Comparison of ENCODE assay signal across 8 mouse cellular contexts in genomic region chr8:89025281-89026138, GRCm38 (mm10). TPM values are rescaled to one million over a fixed set of nuclear protein-coding genes. Genes with fewer than 3 reads are reported as not detected.
DNase-seq lines count a peak whose midpoint lies in the region; ATAC-seq lines count a peak whose summit lies in the region.

No protein-coding gene starts in this region.

- peak overlapping the region; percentile 84 for H3K4me2 ChIP-seq in heart, embryonic 14.5 days (ENCODE audit: low read length)
- H3K4me2 ChIP-seq in hindbrain, embryonic 16.5 days (ENCODE audit: low read length): peak overlapping the region; percentile 65
- H3K4me2 ChIP-seq in midbrain, embryonic 14.5 days (ENCODE audit: low read length): peak overlapping the region; percentile 71

- H3K27me3 ChIP-seq in heart, embryonic 14.5 days (ENCODE audit: control insufficient read depth, insufficient read depth, low read length): peaks cover 15% of the 10 kb centered on the region
- H3K27me3 ChIP-seq in hindbrain, embryonic 16.5 days (replicated peaks; ENCODE audit: control insufficient read depth, insufficient read depth, low read length): peaks cover 5% of the 10 kb centered on the region
- peaks cover 12% of the 10 kb centered on the region; the same call in 1 of the 2 replicates for H3K27me3 ChIP-seq in midbrain, embryonic 14.5 days (ENCODE audit: control insufficient read depth, insufficient read depth, low read length)

- WGBS in heart, embryonic 14.5 days: 6% methylated on average over 53 of the region's 55 CpGs
- 5% methylated on average over 50 of the region's 55 CpGs for WGBS in hindbrain, embryonic 16.5 days
- 3% methylated on average over 55 of the region's 55 CpGs for WGBS in midbrain, embryonic 14.5 days

- H3K9ac ChIP-seq in heart, embryonic 14.5 days (ENCODE audit: low read length): peak overlapping the region; percentile 57
- H3K9ac ChIP-seq in hindbrain, embryonic 16.5 days (ENCODE audit: low read depth, low read length): peak overlapping the region; percentile 51
- peak overlapping the region; percentile 29; the same call in 1 of the 2 replicates for H3K9ac ChIP-seq in midbrain, embryonic 14.5 days (replicated peaks; ENCODE audit: low read length)

- peak overlapping the region; percentile 40 to 53 for H3K4me3 ChIP-seq in heart, embryonic 14.5 days (ENCODE audit: control insufficient read depth in 1 of 2, insufficient read depth in 1 of 2, low read depth in 1 of 2, low read length in 2 of 2)
- H3K4me3 ChIP-seq in hindbrain, embryonic 16.5 days (ENCODE audit: low read length): peak overlapping the region; percentile 34
- H3K4me3 ChIP-seq in midbrain, embryonic 14.5 days (replicated peaks; ENCODE audit: low read depth, low read length): peak overlapping the region; percentile 34

- no peak for DNase-seq in heart, adult 18-20 months
- DNase-seq in embryo, embryonic 10 days (ENCODE audit: low spot score): peak; percentile 66
- DNase-seq in midbrain, embryonic 14.5 days: peak; percentile 76
- no peak for DNase-seq in layer of hippocampus, postnatal 25 days (ENCODE audit: extremely low spot score in 1 of 2, low spot score in 1 of 2)
- DNase-seq in adrenal gland, postnatal 14 days: no peak
- DNase-seq in testis, postnatal 14 days (ENCODE audit: low spot score): no peak

- H3K4me1 ChIP-seq in heart, embryonic 14.5 days (ENCODE audit: control insufficient read depth in 2 of 2, insufficient read depth in 2 of 2, low read length in 2 of 2): peaks cover 13 to 17% of the 10 kb centered on the region in 2 experiments
- peaks cover 9% of the 10 kb centered on the region for H3K4me1 ChIP-seq in hindbrain, embryonic 16.5 days (ENCODE audit: control insufficient read depth, insufficient read depth, low read depth, low read length)
- H3K4me1 ChIP-seq in midbrain, embryonic 14.5 days (ENCODE audit: control insufficient read depth, insufficient read depth, low read length): peaks cover 15% of the 10 kb centered on the region; the same call in 1 of the 2 replicates

- no peaks in the 10 kb centered on the region for H3K9me3 ChIP-seq in heart, embryonic 14.5 days (ENCODE audit: control insufficient read depth, low read length)
- H3K9me3 ChIP-seq in hindbrain, embryonic 16.5 days (ENCODE audit: control insufficient read depth, low read length): no peaks in the 10 kb centered on the region
- H3K9me3 ChIP-seq in midbrain, embryonic 14.5 days (ENCODE audit: control insufficient read depth, low read length): no peaks in the 10 kb centered on the region

- H3K36me3 ChIP-seq in heart, embryonic 14.5 days (ENCODE audit: control insufficient read depth, insufficient read depth, low read length): no peaks in the 10 kb centered on the region
- no peaks in the 10 kb centered on the region for H3K36me3 ChIP-seq in hindbrain, embryonic 16.5 days (ENCODE audit: control insufficient read depth, insufficient read depth, low read length)
- no peaks in the 10 kb centered on the region; the same call in 1 of the 2 replicates for H3K36me3 ChIP-seq in midbrain, embryonic 14.5 days (ENCODE audit: control insufficient read depth, insufficient read depth, low read length)

- peak overlapping the region; percentile 1 to 29; a peak in 3 of 4 replicates for H3K27ac ChIP-seq in heart, embryonic 14.5 days (replicated peaks in 1 of 2; ENCODE audit: control insufficient read depth in 1 of 2, insufficient read depth in 1 of 2, low read depth in 2 of 2, low read length in 2 of 2)
- H3K27ac ChIP-seq in hindbrain, embryonic 16.5 days (ENCODE audit: low read depth, low read length): no peak overlapping the region; the same call in 1 of the 2 replicates
- H3K27ac ChIP-seq in midbrain, embryonic 14.5 days (replicated peaks; ENCODE audit: low read depth, low read length): peak overlapping the region; percentile 32; the same call in 1 of the 2 replicates

- ATAC-seq in heart, embryonic 14.5 days (ENCODE audit: insufficient number of reproducible peaks, insufficient read depth, low FRiP score, low read depth): no peak; the same call in 1 of the 2 replicates
- ATAC-seq in hindbrain, embryonic 16.5 days: peak; percentile 75
- peak; percentile 60; the same call in 1 of the 2 replicates for ATAC-seq in midbrain, embryonic 14.5 days (ENCODE audit: low FRiP score, low TSS enrichment)

RNA-seq across cellular contexts. Expression of gene Sall1, which starts 18.5 kb away (rescaled TPM):
- polyA plus RNA-seq in heart, embryonic 14.5 days (2014; fragmentation: Nextera tagmentation; extraction: Ambion mirVana): 4.7 and 5.1 TPM in 2 replicates
- total RNA-seq in heart, adult 18-20 months (2021): 1 to 10 TPM in 1 of 2 experiments, under 1 TPM in 1; 0.87 to 1.3 TPM
- 5.3 and 7.2 TPM in 2 replicates for polyA plus RNA-seq in hindbrain, embryonic 16.5 days (2015; fragmentation: Nextera tagmentation; extraction: Ambion mirVana)
- polyA plus RNA-seq in midbrain, embryonic 14.5 days (2014; fragmentation: Nextera tagmentation; extraction: Ambion mirVana): 7.7 and 9.2 TPM in 2 replicates
- total RNA-seq in layer of hippocampus, postnatal 25 days (2021): 10 to 100 TPM; 13.6 to 14.6 TPM
- total RNA-seq in adrenal gland, postnatal 14 days (2021): 0.26 and 2.9 TPM in 2 replicates

Comparison
In these comparisons a context has a peak if more than half of its experiments do, and no peak if none do; other contexts are left out.
1. DNase-seq: peak in embryo, embryonic 10 days (single experiment) and midbrain, embryonic 14.5 days (single experiment); none in heart, adult 18-20 months (0 of 2), layer of hippocampus, postnatal 25 days (0 of 2), adrenal gland, postnatal 14 days (single experiment) and testis, postnatal 14 days (single experiment).
2. Peak in every context shown above with its lines, with median percentiles within 50 percentile points of each other: H3K4me2 ChIP-seq, H3K4me3 ChIP-seq and H3K9ac ChIP-seq.